Mouse (Mus musculus) T-helper 17 cell (primary cell): ENCODE measurements around the gene Apol10a.
"Not testable (repeated sequence)": the region's sequence is repeated elsewhere in the genome, so short reads cannot be mapped to it uniquely, and the experiment has no call there.

ENCODE experiments used
- in situ Hi-C, 2 experiments: fragments of 300-600 bp; cut with MboI, MseI; formaldehyde crosslinking; loops; 1 replicate in 1 of 2; 2 replicates in 1 of 2; pipeline ENCODE4 v1.15.1; 2025; ENCODE audit warnings: high pct_unique_total_duplicates in 2 of 2

Apol10a gene

GRCm38 (mm10) chr15:77476693-77477092 is at the start of gene Apol10a:
TSS of gene Apol10a (plus strand) at chr15:77477047.
- in situ Hi-C loops = not testable (repeated sequence)

- in situ Hi-C loops = not testable (repeated sequence)
Measured at GRCm38 (mm10) chr15:77428690-77429448, 48.0 kb upstream of the Apol10a start.

GRCm38 (mm10) chr15:77444746-77445145 is 32.1 kb upstream of the Apol10a start:
- in situ Hi-C loops = loop anchor here in 1 of 2 experiments (5.0 kb wide), 1 partner anchor 253 kb away; the partner anchor contains the start of gene Apol7e

- in situ Hi-C loops = loop anchor here in 1 of 2 experiments (5.0 kb wide), 1 partner anchor 252 kb away; the partner anchor contains the start of gene Apol7e
Measured at GRCm38 (mm10) chr15:77445668-77446067, 31.2 kb upstream of the Apol10a start.

- in situ Hi-C loops = loop anchor here in 1 of 2 experiments (5.0 kb wide), 1 partner anchor 250 kb away; the partner anchor contains the start of gene Apol7e
Measured at GRCm38 (mm10) chr15:77447392-77447791, 29.5 kb upstream of the Apol10a start, which contains the start of gene Apol7b. TSS of gene Apol7b (minus strand) at chr15:77447492.

- in situ Hi-C loops = loop anchor here (5.0 kb wide), 2 partner anchors 242 to 247 kb away; partner anchors contain the start of gene Apol7e (in 1 of the 2)
Measured at GRCm38 (mm10) chr15:77449927-77450326, 26.9 kb upstream of the Apol10a start.

- in situ Hi-C loops = loop anchor here (5.0 kb wide), 1 partner anchor 187 kb away; no protein-coding TSS in a partner anchor
Measured at GRCm38 (mm10) chr15:77474699-77475390, 2.0 kb upstream of the Apol10a start.

- in situ Hi-C loops = no loop called here
Measured at GRCm38 (mm10) chr15:77482140-77482794, 5.4 kb downstream of the Apol10a start.

GRCm38 (mm10) chr15:77493181-77493580 is 16.3 kb downstream of the Apol10a start:
- in situ Hi-C loops = loop anchor here (5.0 kb wide), 1 partner anchor 159 kb away; no protein-coding TSS in a partner anchor

- in situ Hi-C loops = loop anchor here (5.0 kb wide), 1 partner anchor 158 kb away; no protein-coding TSS in a partner anchor
Measured at GRCm38 (mm10) chr15:77494694-77495093, 17.8 kb downstream of the Apol10a start.

GRCm38 (mm10) chr15:77507966-77508365 is 31.1 kb downstream of the Apol10a start, which contains the start of gene Apol11a:
TSS of gene Apol11a (plus strand) at chr15:77508271.
- in situ Hi-C loops = loop anchor here in 1 of 2 experiments (25.0 kb wide), 1 partner anchor 1154 kb away; no protein-coding TSS in a partner anchor

- in situ Hi-C loops = loop anchor here in 1 of 2 experiments (25.0 kb wide), 1 partner anchor 1142 kb away; no protein-coding TSS in a partner anchor
Measured at GRCm38 (mm10) chr15:77520596-77520995, 43.7 kb downstream of the Apol10a start.

- in situ Hi-C loops = loop anchor here in 1 of 2 experiments (25.0 kb wide), 1 partner anchor 1139 kb away; no protein-coding TSS in a partner anchor
Measured at GRCm38 (mm10) chr15:77523186-77523843, 46.5 kb downstream of the Apol10a start.

GRCm38 (mm10) chr15:77533216-77533615 is 56.4 kb downstream of the Apol10a start, which contains the start of gene Apol7c:
TSS of gene Apol7c (minus strand) at chr15:77533316.
- in situ Hi-C loops = loop anchor here in 1 of 2 experiments (5.0 kb wide), 1 partner anchor 1164 kb away; no protein-coding TSS in a partner anchor

GRCm38 (mm10) chr15:77539221-77539620 is 62.4 kb downstream of the Apol10a start:
- in situ Hi-C loops = loop anchor here in 1 of 2 experiments (5.0 kb wide), 1 partner anchor 78 kb away; no protein-coding TSS in a partner anchor
